Mouse (Mus musculus) midbrain, embryonic 15.5 days (tissue): ENCODE results near the gene Mas1. TPM values are rescaled to one million over a fixed set of nuclear protein-coding genes. Genes with fewer than 3 reads are reported as not detected.

Source experiments
- ATAC-seq: fragments of 200-750 bp; cut with Nextera tagmentation; replicated peaks from 2 replicates; pipeline ENCODE4 v1.8.0; 2017; ENCODE audit warnings: moderate TSS enrichment
- H3K27ac ChIP-seq: fragments of 300-500 bp; sonication (generic); 2 replicates; pipeline ENCODE4 v1.5.1; 2015; ENCODE audit warnings: mild to moderate bottlenecking, inconsistent platforms
- H3K27me3 ChIP-seq: fragments of 300-500 bp; sonication (generic); replicated peaks from 2 replicates; pipeline ENCODE4 v1.6.1; 2015; ENCODE audit warnings: inconsistent platforms
- H3K36me3 ChIP-seq: fragments of 300-500 bp; sonication (generic); replicated peaks from 2 replicates; pipeline ENCODE4 v1.6.1; 2015; ENCODE audit warnings: inconsistent platforms
- H3K4me1 ChIP-seq: fragments of 300-500 bp; sonication (generic); 2 replicates; pipeline ENCODE4 v1.6.1; 2015; ENCODE audit warnings: inconsistent platforms
- H3K4me2 ChIP-seq: fragments of 300-500 bp; sonication (generic); 2 replicates; pipeline ENCODE4 v1.6.1; 2015; ENCODE audit warnings: inconsistent platforms, mild to moderate bottlenecking, moderate library complexity
- H3K4me3 ChIP-seq: fragments of 300-500 bp; sonication (generic); 2 replicates; pipeline ENCODE4 v1.5.1; 2015; ENCODE audit warnings: mild to moderate bottlenecking, inconsistent platforms
- H3K9ac ChIP-seq: fragments of 300-500 bp; sonication (generic); 2 replicates; pipeline ENCODE4 v1.6.1; 2015; ENCODE audit warnings: mild to moderate bottlenecking, inconsistent platforms
- H3K9me3 ChIP-seq: fragments of 300-500 bp; sonication (generic); 2 replicates; pipeline ENCODE4 v1.6.1; 2016; ENCODE audit warnings: inconsistent platforms
- WGBS: fragments of 180-500 bp; shearing (Covaris S2); methylation state at CpG from one replicate; pipeline ENCODE4 v1.1.7; 2015; ENCODE audit warnings: mixed read lengths; 5-methylcytosine and 5-hydroxymethylcytosine counted together
- polyA plus RNA-seq: library from polyadenylated mRNA; unstranded; fragments of >200 nt; fragmentation: Nextera tagmentation; extraction: Ambion mirVana; gene quantifications from 2 replicates; pipeline ENCODE4 v1.2.1, GENCODE M21; 2015

Mas1 gene
- polyA plus RNA-seq, 1 experiment from 2014 or later = 0.13 TPM

- H3K4me3 ChIP-seq = no peak overlapping the region
- no peaks in the 10 kb centered on the region for H3K9me3 ChIP-seq
- H3K4me2 ChIP-seq = no peak overlapping the region
- H3K27me3 ChIP-seq = no peaks in the 10 kb centered on the region
- H3K4me1 ChIP-seq = no peaks in the 10 kb centered on the region
- no peaks in the 10 kb centered on the region for H3K36me3 ChIP-seq
- no peak for ATAC-seq
- H3K27ac ChIP-seq = no peak overlapping the region
- no peak overlapping the region for H3K9ac ChIP-seq
Observed at GRCm38 (mm10) chr17:12804584-12805445, 63.1 kb downstream of the Mas1 start.

GRCm38 (mm10) chr17:12801861-12802540 lies 65.9 kb downstream of the Mas1 start:
- Histone ChIP-seq H3K9me3 (no peaks in the 10 kb centered on the region), H3K27me3 (no peaks in the 10 kb centered on the region), H3K4me3 (no peak overlapping the region), H3K9ac (no peak overlapping the region), H3K4me1 (no peaks in the 10 kb centered on the region), H3K27ac (no peak overlapping the region), H3K36me3 (no peaks in the 10 kb centered on the region), H3K4me2 (no peak overlapping the region)
- WGBS = 66% methylated on average over 9 of the region's 9 CpGs
- ATAC-seq = no peak

GRCm38 (mm10) chr17:12799368-12800275 lies 68.3 kb downstream of the Mas1 start:
- WGBS = 84% methylated on average over 12 of the region's 12 CpGs
- H3K36me3 ChIP-seq = no peaks in the 10 kb centered on the region
- H3K9ac ChIP-seq = no peak overlapping the region
- no peak overlapping the region for H3K27ac ChIP-seq
- no peak overlapping the region for H3K4me3 ChIP-seq
- H3K4me1 ChIP-seq = no peaks in the 10 kb centered on the region
- no peaks in the 10 kb centered on the region for H3K9me3 ChIP-seq
- no peak overlapping the region for H3K4me2 ChIP-seq
- no peak for ATAC-seq
- H3K27me3 ChIP-seq = no peaks in the 10 kb centered on the region

- Histone ChIP-seq H3K27ac (no peak overlapping the region), H3K4me2 (no peak overlapping the region), H3K9me3 (no peaks in the 10 kb centered on the region), H3K27me3 (no peaks in the 10 kb centered on the region), H3K4me1 (no peaks in the 10 kb centered on the region), H3K9ac (no peak overlapping the region), H3K4me3 (no peak overlapping the region), H3K36me3 (no peaks in the 10 kb centered on the region)
- ATAC-seq = no peak
- 96% methylated on average over 3 of the region's 3 CpGs for WGBS
Observed at GRCm38 (mm10) chr17:12798571-12798970, 69.4 kb downstream of the Mas1 start.

GRCm38 (mm10) chr17:12797427-12798029 lies 70.4 kb downstream of the Mas1 start:
- Histone ChIP-seq H3K4me3 (no peak overlapping the region), H3K4me1 (no peaks in the 10 kb centered on the region), H3K9ac (no peak overlapping the region), H3K9me3 (no peaks in the 10 kb centered on the region), H3K27ac (no peak overlapping the region), H3K4me2 (no peak overlapping the region), H3K27me3 (no peaks in the 10 kb centered on the region), H3K36me3 (no peaks in the 10 kb centered on the region)
- ATAC-seq = no peak
- 70% methylated on average over 3 of the region's 3 CpGs for WGBS

- Histone ChIP-seq H3K27ac (no peak overlapping the region), H3K4me2 (no peak overlapping the region), H3K27me3 (no peaks in the 10 kb centered on the region), H3K9me3 (no peaks in the 10 kb centered on the region), H3K9ac (no peak overlapping the region), H3K4me3 (no peak overlapping the region), H3K4me1 (peaks cover 5% of the 10 kb centered on the region), H3K36me3 (no peaks in the 10 kb centered on the region)
- 85% methylated on average over 3 of the region's 3 CpGs for WGBS
- ATAC-seq = no peak
Observed at GRCm38 (mm10) chr17:12796633-12797032, 71.3 kb downstream of the Mas1 start.

GRCm38 (mm10) chr17:12793660-12794406 lies 74.1 kb downstream of the Mas1 start:
- no peak overlapping the region for H3K27ac ChIP-seq
- ATAC-seq = no peak
- 74% methylated on average over 8 of the region's 8 CpGs for WGBS

GRCm38 (mm10) chr17:12792422-12793206 lies 75.3 kb downstream of the Mas1 start:
- Histone ChIP-seq H3K4me3 (no peak overlapping the region), H3K9ac (no peak overlapping the region), H3K27ac (no peak overlapping the region), H3K27me3 (no peaks in the 10 kb centered on the region; the same call in 1 of the 2 replicates), H3K9me3 (no peaks in the 10 kb centered on the region), H3K4me1 (peaks cover 24% of the 10 kb centered on the region), H3K36me3 (no peaks in the 10 kb centered on the region), H3K4me2 (no peak overlapping the region)
- no peak for ATAC-seq
- 77% methylated on average over 11 of the region's 11 CpGs for WGBS

More at GRCm38 (mm10) chr17:12793660-12794406, 74.1 kb downstream of the Mas1 start:
- Histone ChIP-seq H3K9me3 (no peaks in the 10 kb centered on the region), H3K4me3 (no peak overlapping the region), H3K4me2 (no peak overlapping the region), H3K36me3 (no peaks in the 10 kb centered on the region), H3K27me3 (no peaks in the 10 kb centered on the region), H3K9ac (no peak overlapping the region), H3K4me1 (peaks cover 24% of the 10 kb centered on the region)

GRCm38 (mm10) chr17:12791420-12791819 lies 76.5 kb downstream of the Mas1 start:
- Histone ChIP-seq H3K27me3 (no peaks in the 10 kb centered on the region; the same call in 1 of the 2 replicates), H3K4me3 (no peak overlapping the region), H3K4me1 (peaks cover 24% of the 10 kb centered on the region), H3K9me3 (no peaks in the 10 kb centered on the region), H3K36me3 (no peaks in the 10 kb centered on the region), H3K27ac (peak overlapping the region; percentile 53; the same call in 1 of the 2 replicates), H3K4me2 (no peak overlapping the region), H3K9ac (no peak overlapping the region)
- no peak for ATAC-seq
- 45% methylated on average over 4 of the region's 4 CpGs for WGBS

- Histone ChIP-seq H3K4me3 (no peak overlapping the region), H3K4me1 (peaks cover 24% of the 10 kb centered on the region), H3K9ac (no peak overlapping the region), H3K27ac (peak overlapping the region; percentile 55; the same call in 1 of the 2 replicates), H3K4me2 (0 out of 2 replicates have a peak overlapping the region, but pooled peaks have one; percentile 1), H3K9me3 (no peaks in the 10 kb centered on the region), H3K36me3 (no peaks in the 10 kb centered on the region), H3K27me3 (no peaks in the 10 kb centered on the region; the same call in 1 of the 2 replicates)
- 8% methylated on average over 5 of the region's 5 CpGs for WGBS
- ATAC-seq = peak; percentile 57; the same call in 1 of the 2 replicates
Observed at GRCm38 (mm10) chr17:12791079-12791406, 76.9 kb downstream of the Mas1 start.
